Comparison of ENCODE assay signal across 8 mouse cellular contexts in the genomic region with DNA sequence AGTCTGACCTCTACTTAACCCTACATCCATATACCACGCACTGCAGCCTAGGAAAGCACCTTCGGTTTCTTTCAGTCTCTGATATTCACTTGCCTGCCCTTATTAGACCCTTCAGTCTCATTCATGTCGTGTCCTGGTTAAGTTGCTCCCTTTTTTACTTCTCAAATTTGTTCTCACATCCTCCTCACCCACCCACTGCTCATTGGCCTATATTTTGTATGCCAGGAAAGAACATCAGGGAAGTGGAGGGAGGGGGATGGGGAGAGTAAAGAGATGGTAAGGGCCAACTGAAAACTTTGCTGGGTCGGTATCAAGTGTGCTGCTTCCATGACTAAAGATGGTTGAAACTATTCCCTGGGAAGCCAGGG. TPM values are rescaled to one million over a fixed set of nuclear protein-coding genes. Genes with fewer than 3 reads are reported as not detected.
A peak's percentile ranks its signal among the peaks of the same experiment; 100 is the strongest.
DNase-seq lines count a peak whose midpoint lies in the region; ATAC-seq and TF ChIP-seq lines count a peak whose summit lies in the region.

No protein-coding gene starts in this region.

- no peak for ATAC-seq in lung, embryonic 14.5 days (ENCODE audit: insufficient read depth)
- no peak for ATAC-seq in heart, postnatal 0 days (ENCODE audit: insufficient read depth, low read depth)
- no peak for ATAC-seq in lung, embryonic 16.5 days (ENCODE audit: low read depth)
- no peak for ATAC-seq in stomach, embryonic 16.5 days (ENCODE audit: insufficient read depth, low FRiP score)

- TF ChIP-seq EP300 in heart, postnatal 0 days (IDR thresholded peaks at IDR 0.05; ENCODE audit: low read depth), result no peak

- H3K9ac ChIP-seq in lung, embryonic 14.5 days, result peak overlapping the region; percentile 90
- peak overlapping the region; percentile 98 for H3K9ac ChIP-seq in heart, postnatal 0 days (replicated peaks; ENCODE audit: low read depth, low read length)
- peak overlapping the region; percentile 99 for H3K9ac ChIP-seq in lung, embryonic 16.5 days (ENCODE audit: low read length)
- H3K9ac ChIP-seq in stomach, embryonic 16.5 days (ENCODE audit: low read length), result peak overlapping the region; percentile 98

- H3K27me3 ChIP-seq in lung, embryonic 14.5 days (ENCODE audit: insufficient read depth, low read length), result no peaks in the 10 kb centered on the region
- no peaks in the 10 kb centered on the region for H3K27me3 ChIP-seq in heart, postnatal 0 days (ENCODE audit: control insufficient read depth, insufficient read depth, low read length)
- H3K27me3 ChIP-seq in lung, embryonic 16.5 days (ENCODE audit: control insufficient read depth, insufficient read depth, low read depth, low read length), result no peaks in the 10 kb centered on the region
- no peaks in the 10 kb centered on the region for H3K27me3 ChIP-seq in stomach, embryonic 16.5 days (ENCODE audit: control insufficient read depth, insufficient read depth, low read length)

- no peaks in the 10 kb centered on the region for H3K9me3 ChIP-seq in lung, embryonic 14.5 days (ENCODE audit: low read depth, low read length)
- no peaks in the 10 kb centered on the region for H3K9me3 ChIP-seq in heart, postnatal 0 days (replicated peaks; ENCODE audit: control insufficient read depth, low read length)
- no peaks in the 10 kb centered on the region for H3K9me3 ChIP-seq in lung, embryonic 16.5 days (ENCODE audit: control insufficient read depth, low read length)
- no peaks in the 10 kb centered on the region for H3K9me3 ChIP-seq in stomach, embryonic 16.5 days (replicated peaks; ENCODE audit: control insufficient read depth, low read length)

- TF ChIP-seq CTCF in lung, embryonic 14.5 days (IDR thresholded peaks at IDR 0.05; ENCODE audit: low read depth), result no peak
- TF ChIP-seq CTCF in heart, postnatal 0 days (IDR thresholded peaks at IDR 0.05; ENCODE audit: low read depth), result no peak

- peak overlapping the region; percentile 89 for H3K4me2 ChIP-seq in lung, embryonic 14.5 days
- H3K4me2 ChIP-seq in heart, postnatal 0 days (ENCODE audit: low read depth, low read length), result peak overlapping the region; percentile 94
- H3K4me2 ChIP-seq in lung, embryonic 16.5 days (ENCODE audit: low read depth, low read length), result peak overlapping the region; percentile 80
- H3K4me2 ChIP-seq in stomach, embryonic 16.5 days (ENCODE audit: low read depth, low read length), result peak overlapping the region; percentile 76

- WGBS in lung, embryonic 14.5 days, result 2% methylated on average over 4 of the region's 4 CpGs
- 1% methylated on average over 4 of the region's 4 CpGs for WGBS in heart, postnatal 0 days
- WGBS in lung, embryonic 16.5 days, result 2% methylated on average over 4 of the region's 4 CpGs
- WGBS in stomach, embryonic 16.5 days, result 0% methylated on average over 4 of the region's 4 CpGs

- peaks cover 5% of the 10 kb centered on the region; the same call in 1 of the 2 replicates for H3K4me1 ChIP-seq in lung, embryonic 14.5 days (ENCODE audit: insufficient read depth)
- H3K4me1 ChIP-seq in heart, postnatal 0 days (ENCODE audit: control insufficient read depth, insufficient read depth), result peaks cover 15% of the 10 kb centered on the region; the same call in 1 of the 2 replicates
- peaks cover 17% of the 10 kb centered on the region for H3K4me1 ChIP-seq in lung, embryonic 16.5 days (replicated peaks; ENCODE audit: control insufficient read depth, insufficient read depth, low read length)
- H3K4me1 ChIP-seq in stomach, embryonic 16.5 days (ENCODE audit: control insufficient read depth, insufficient read depth, low read length), result peaks cover 25% of the 10 kb centered on the region

- peaks cover 17% of the 10 kb centered on the region for H3K36me3 ChIP-seq in lung, embryonic 14.5 days (ENCODE audit: insufficient read depth)
- H3K36me3 ChIP-seq in heart, postnatal 0 days (replicated peaks; ENCODE audit: control insufficient read depth, insufficient read depth, low read length), result peaks cover 9% of the 10 kb centered on the region
- no peaks in the 10 kb centered on the region for H3K36me3 ChIP-seq in lung, embryonic 16.5 days (ENCODE audit: control insufficient read depth, insufficient read depth, low read length)
- H3K36me3 ChIP-seq in stomach, embryonic 16.5 days (ENCODE audit: control insufficient read depth, insufficient read depth, low read length), result no peaks in the 10 kb centered on the region

- peak; percentile 8 for DNase-seq in adrenal gland, postnatal 14 days
- no peak for DNase-seq in adrenal gland, adult 2 months
- DNase-seq in lung, embryonic 14.5 days, result no peak
- no peak for DNase-seq in lung, postnatal 4 days
- no peak for DNase-seq in heart, postnatal 0 days (ENCODE audit: low spot score)
- no peak for DNase-seq in layer of hippocampus, adult 9-11 months

- H3K4me3 ChIP-seq in lung, embryonic 14.5 days (ENCODE audit: low read depth, low read length), result peak overlapping the region; percentile 99
- peak overlapping the region; percentile 100 for H3K4me3 ChIP-seq in heart, postnatal 0 days (ENCODE audit: low read depth, low read length)
- peak overlapping the region; percentile 99 for H3K4me3 ChIP-seq in lung, embryonic 16.5 days (ENCODE audit: low read length)
- H3K4me3 ChIP-seq in stomach, embryonic 16.5 days (replicated peaks; ENCODE audit: low read length), result peak overlapping the region; percentile 96

- 0 out of 2 replicates have a peak overlapping the region, but pooled peaks have one; percentile 94 for H3K27ac ChIP-seq in lung, embryonic 14.5 days (ENCODE audit: low read depth)
- peak overlapping the region; percentile 99 for H3K27ac ChIP-seq in heart, postnatal 0 days (ENCODE audit: low read depth)
- H3K27ac ChIP-seq in lung, embryonic 16.5 days (ENCODE audit: low read length), result peak overlapping the region; percentile 97; the same call in 1 of the 2 replicates
- H3K27ac ChIP-seq in stomach, embryonic 16.5 days (ENCODE audit: low read length), result peak overlapping the region; percentile 98; the same call in 1 of the 2 replicates

RNA-seq across cellular contexts. Expression of a gene that starts 1.4 kb away (rescaled TPM):
- total RNA-seq in adrenal gland, postnatal 14 days (2021), result 33.8 and 41.8 TPM in 2 replicates
- total RNA-seq in adrenal gland, adult 2 months (2021), result 10 to 100 TPM; 22.4 to 30.4 TPM
- polyA plus RNA-seq in adrenal gland, adult 2 months (2012; rRNA removed), result 3.3 and 4.7 TPM in 2 replicates
- polyA plus RNA-seq in lung, embryonic 14.5 days (2014; fragmentation: Nextera tagmentation; extraction: Ambion mirVana), result 23.6 and 24.3 TPM in 2 replicates
- total RNA-seq in heart, postnatal 0 days (2014; rRNA removed; ENCODE audit: low replicate concordance), result 9.6 and 14.1 TPM in 2 replicates
- polyA plus RNA-seq in heart, postnatal 0 days (2015; fragmentation: Nextera tagmentation; extraction: Ambion mirVana), result 10.7 and 10.8 TPM in 2 replicates
- 22.6 and 24.7 TPM in 2 replicates for polyA plus RNA-seq in lung, embryonic 16.5 days (2015; fragmentation: Nextera tagmentation; extraction: Ambion mirVana)
- 19.0 and 20.2 TPM in 2 replicates for polyA plus RNA-seq in stomach, embryonic 16.5 days (2015; fragmentation: Nextera tagmentation; extraction: Ambion mirVana)

RNA-seq across cellular contexts. Expression of a gene that starts 1.5 kb away (rescaled TPM):
- 20.6 and 23.7 TPM in 2 replicates for total RNA-seq in adrenal gland, postnatal 14 days (2021)
- total RNA-seq in adrenal gland, adult 2 months (2021), result 10 to 100 TPM; 22.2 to 22.3 TPM
- polyA plus RNA-seq in adrenal gland, adult 2 months (2012; rRNA removed), result 5.2 and 7.1 TPM in 2 replicates
- polyA plus RNA-seq in lung, embryonic 14.5 days (2014; fragmentation: Nextera tagmentation; extraction: Ambion mirVana), result 30.5 and 33.0 TPM in 2 replicates
- 11.8 and 12.9 TPM in 2 replicates for total RNA-seq in heart, postnatal 0 days (2014; rRNA removed; ENCODE audit: low replicate concordance)
- polyA plus RNA-seq in heart, postnatal 0 days (2015; fragmentation: Nextera tagmentation; extraction: Ambion mirVana), result 10.0 and 11.2 TPM in 2 replicates
- 16.5 and 18.8 TPM in 2 replicates for polyA plus RNA-seq in lung, embryonic 16.5 days (2015; fragmentation: Nextera tagmentation; extraction: Ambion mirVana)
- 15.1 and 18.9 TPM in 2 replicates for polyA plus RNA-seq in stomach, embryonic 16.5 days (2015; fragmentation: Nextera tagmentation; extraction: Ambion mirVana)
